Mouse (Mus musculus): ENCODE measurements around the gene Ncapd2. TPM values are rescaled to one million over a fixed set of nuclear protein-coding genes. Genes with fewer than 3 reads are reported as not detected.
"Not testable (repeated sequence)": the region's sequence is repeated elsewhere in the genome, so short reads cannot be mapped to it uniquely, and the experiment has no call there.

Gene Ncapd2
- total RNA-seq, 2 experiments from 2014 or later, result 31.8 to 36.1 TPM

GRCm38 (mm10) chr6:125166051-125166751, 25.3 kb downstream of the Ncapd2 start, which contains the start of gene Gapdh:
Gapdh (minus strand) TSS chr6:125166467.
- DNase-seq (ENCODE audit: low spot score in 2 of 2), result peak; percentile 34 to 51

- DNase-seq (ENCODE audit: low spot score in 2 of 2), result peak; percentile 97 to 98
Measured at GRCm38 (mm10) chr6:125165328-125165891, 26.1 kb downstream of the Ncapd2 start.

- DNase-seq (ENCODE audit: low spot score in 2 of 2), result peak; percentile 53 to 70
Measured at GRCm38 (mm10) chr6:125164672-125165327, 26.7 kb downstream of the Ncapd2 start.

- peak; percentile 36 to 55 for DNase-seq (ENCODE audit: low spot score in 2 of 2)
Measured at GRCm38 (mm10) chr6:125163801-125164657, 27.5 kb downstream of the Ncapd2 start.

- not testable (repeated sequence) for DNase-seq (ENCODE audit: low spot score in 2 of 2)
Measured at GRCm38 (mm10) chr6:125162615-125163305, 28.7 kb downstream of the Ncapd2 start.

GRCm38 (mm10) chr6:125161971-125162370, 29.5 kb downstream of the Ncapd2 start:
- peak; percentile 84 for DNase-seq (ENCODE audit: low spot score in 2 of 2)

GRCm38 (mm10) chr6:125160854-125161760, 30.4 kb downstream of the Ncapd2 start:
- DNase-seq (ENCODE audit: low spot score in 2 of 2), result peak; percentile 46 to 58

- DNase-seq (ENCODE audit: low spot score in 2 of 2), result peak in 1 of 2 experiments; percentile 26
Measured at GRCm38 (mm10) chr6:125160558-125160853, 31.0 kb downstream of the Ncapd2 start.

GRCm38 (mm10) chr6:125159773-125160557, 31.5 kb downstream of the Ncapd2 start:
- no peak for DNase-seq (ENCODE audit: low spot score in 2 of 2)

- DNase-seq (ENCODE audit: low spot score in 2 of 2), result no peak
Measured at GRCm38 (mm10) chr6:125158944-125159492, 32.5 kb downstream of the Ncapd2 start.

GRCm38 (mm10) chr6:125156903-125157614, 34.4 kb downstream of the Ncapd2 start:
- DNase-seq (ENCODE audit: low spot score in 2 of 2), result no peak

- no peak for DNase-seq (ENCODE audit: low spot score in 2 of 2)
Measured at GRCm38 (mm10) chr6:125156491-125156890, 35.0 kb downstream of the Ncapd2 start.

GRCm38 (mm10) chr6:125155262-125155661, 36.2 kb downstream of the Ncapd2 start:
- no peak for DNase-seq (ENCODE audit: low spot score in 2 of 2)

GRCm38 (mm10) chr6:125154550-125154949, 37.0 kb downstream of the Ncapd2 start:
- DNase-seq (ENCODE audit: low spot score in 2 of 2), result no peak

GRCm38 (mm10) chr6:125153682-125154081, 37.8 kb downstream of the Ncapd2 start:
- no peak for DNase-seq (ENCODE audit: low spot score in 2 of 2)

- no peak for DNase-seq (ENCODE audit: low spot score in 2 of 2)
Measured at GRCm38 (mm10) chr6:125153018-125153389, 38.5 kb downstream of the Ncapd2 start.

- peak in 1 of 2 experiments; percentile 28 for DNase-seq (ENCODE audit: low spot score in 2 of 2)
Measured at GRCm38 (mm10) chr6:125152212-125153017, 39.1 kb downstream of the Ncapd2 start.

All from layer of hippocampus, postnatal 10 days (tissue).